Mouse (Mus musculus): Measurements from ENCODE around the gene Nup85. TPM values are rescaled to one million over a fixed set of nuclear protein-coding genes. Genes with fewer than 3 reads are reported as not detected.

The Nup85 gene
- polyA plus RNA-seq, 1 experiment from 2014 or later, result 186 TPM

GRCm38 (mm10) chr11:115616371-115616770 is 52.1 kb downstream of the Nup85 start:
- Histone ChIP-seq H3K36me3 (peaks cover 52% of the 10 kb centered on the region), H3K9ac (no peak overlapping the region), H3K27ac (no peak overlapping the region), H3K9me3 (no peaks in the 10 kb centered on the region), H3K4me2 (replicated peaks) (no peak overlapping the region), H3K27me3 (no peaks in the 10 kb centered on the region), H3K4me3 (no peak overlapping the region), H3K4me1 (peaks cover 18% of the 10 kb centered on the region)
- no peak for ATAC-seq (ENCODE audit: low FRiP score, low read depth)
- 85% methylated on average over 7 of the region's 7 CpGs for WGBS

- WGBS, result 82% methylated on average over 6 of the region's 6 CpGs
- Histone ChIP-seq H3K4me2 (replicated peaks) (no peak overlapping the region), H3K27ac (no peak overlapping the region), H3K9ac (no peak overlapping the region), H3K27me3 (no peaks in the 10 kb centered on the region), H3K4me1 (peaks cover 13% of the 10 kb centered on the region), H3K4me3 (no peak overlapping the region), H3K36me3 (peaks cover 55% of the 10 kb centered on the region), H3K9me3 (no peaks in the 10 kb centered on the region)
- no peak for ATAC-seq (ENCODE audit: low FRiP score, low read depth)
Observed at GRCm38 (mm10) chr11:115616893-115617292, 52.7 kb downstream of the Nup85 start.

- no peak for ATAC-seq (ENCODE audit: low FRiP score, low read depth)
- 68% methylated on average over 2 of the region's 2 CpGs for WGBS
- H3K4me2 ChIP-seq (replicated peaks), result no peak overlapping the region
- peaks cover 10% of the 10 kb centered on the region for H3K4me1 ChIP-seq
- no peak overlapping the region for H3K4me3 ChIP-seq
- no peak overlapping the region for H3K27ac ChIP-seq
- peaks cover 66% of the 10 kb centered on the region for H3K36me3 ChIP-seq
- no peaks in the 10 kb centered on the region for H3K9me3 ChIP-seq
- H3K9ac ChIP-seq, result no peak overlapping the region
- no peaks in the 10 kb centered on the region for H3K27me3 ChIP-seq
Observed at GRCm38 (mm10) chr11:115618001-115618400, 53.8 kb downstream of the Nup85 start.

GRCm38 (mm10) chr11:115618732-115619516 is 54.7 kb downstream of the Nup85 start:
- Histone ChIP-seq H3K4me1 (peaks cover 1% of the 10 kb centered on the region), H3K27me3 (no peaks in the 10 kb centered on the region), H3K9ac (no peak overlapping the region), H3K36me3 (peaks cover 75% of the 10 kb centered on the region), H3K27ac (no peak overlapping the region), H3K4me3 (no peak overlapping the region), H3K9me3 (no peaks in the 10 kb centered on the region), H3K4me2 (replicated peaks) (no peak overlapping the region)
- no peak for ATAC-seq (ENCODE audit: low FRiP score, low read depth)
- 90% methylated on average over 16 of the region's 16 CpGs for WGBS

- Histone ChIP-seq H3K36me3 (peaks cover 70% of the 10 kb centered on the region), H3K4me2 (replicated peaks) (no peak overlapping the region), H3K27ac (no peak overlapping the region), H3K27me3 (no peaks in the 10 kb centered on the region), H3K4me1 (no peaks in the 10 kb centered on the region), H3K9me3 (no peaks in the 10 kb centered on the region), H3K4me3 (no peak overlapping the region), H3K9ac (no peak overlapping the region)
- WGBS, result 96% methylated on average over 7 of the region's 7 CpGs
- ATAC-seq (ENCODE audit: low FRiP score, low read depth), result no peak
Observed at GRCm38 (mm10) chr11:115619949-115620348, 55.7 kb downstream of the Nup85 start.

- Histone ChIP-seq H3K27ac (no peak overlapping the region), H3K36me3 (peaks cover 50% of the 10 kb centered on the region), H3K4me1 (peaks cover 9% of the 10 kb centered on the region), H3K9me3 (no peaks in the 10 kb centered on the region), H3K27me3 (no peaks in the 10 kb centered on the region), H3K9ac (no peak overlapping the region), H3K4me3 (no peak overlapping the region), H3K4me2 (replicated peaks) (no peak overlapping the region)
- WGBS, result 73% methylated on average over 9 of the region's 9 CpGs
- ATAC-seq (ENCODE audit: low FRiP score, low read depth), result no peak
Observed at GRCm38 (mm10) chr11:115623487-115624070, 59.3 kb downstream of the Nup85 start.

- H3K27ac ChIP-seq, result no peak overlapping the region
- H3K4me2 ChIP-seq (replicated peaks), result no peak overlapping the region
- no peaks in the 10 kb centered on the region for H3K9me3 ChIP-seq
- H3K9ac ChIP-seq, result no peak overlapping the region
- no peak for ATAC-seq (ENCODE audit: low FRiP score, low read depth)
- peaks cover 29% of the 10 kb centered on the region for H3K36me3 ChIP-seq
- H3K4me1 ChIP-seq, result peaks cover 9% of the 10 kb centered on the region
- 85% methylated on average over 9 of the region's 9 CpGs for WGBS
- H3K4me3 ChIP-seq, result no peak overlapping the region
- no peaks in the 10 kb centered on the region for H3K27me3 ChIP-seq
Observed at GRCm38 (mm10) chr11:115625877-115626276, 61.6 kb downstream of the Nup85 start.

GRCm38 (mm10) chr11:115626824-115627616 is 62.8 kb downstream of the Nup85 start:
- H3K36me3 ChIP-seq, result peaks cover 20% of the 10 kb centered on the region
- H3K9me3 ChIP-seq, result no peaks in the 10 kb centered on the region
- H3K4me1 ChIP-seq, result peaks cover 9% of the 10 kb centered on the region
- peak overlapping the region; percentile 76 for H3K4me3 ChIP-seq
- WGBS, result 46% methylated on average over 11 of the region's 11 CpGs
- H3K4me2 ChIP-seq (replicated peaks), result peak overlapping the region; percentile 82
- no peaks in the 10 kb centered on the region for H3K27me3 ChIP-seq
- ATAC-seq (ENCODE audit: low FRiP score, low read depth), result no peak
- peak overlapping the region; percentile 78 for H3K9ac ChIP-seq
- no peak overlapping the region for H3K27ac ChIP-seq

GRCm38 (mm10) chr11:115627705-115628464 is 63.7 kb downstream of the Nup85 start, which contains the start of gene Slc25a19:
TSS of gene Slc25a19 (minus strand) at chr11:115628295.
- peak; percentile 99 for ATAC-seq (ENCODE audit: low FRiP score, low read depth)
- peak within 1 kb of the TSS; percentile 78 for H3K9ac ChIP-seq
- under 1% methylated on average over 47 of the region's 47 CpGs for WGBS
- peak within 1 kb of the TSS; percentile 82 for H3K4me2 ChIP-seq (replicated peaks)
- peak within 1 kb of the TSS; percentile 76 for H3K4me3 ChIP-seq
- no peaks in the 10 kb centered on the region for H3K9me3 ChIP-seq
- peaks cover 11% of the 10 kb centered on the region for H3K36me3 ChIP-seq
- H3K27ac ChIP-seq, result peak within 1 kb of the TSS; percentile 39; the same call in 1 of the 2 replicates
- H3K4me1 ChIP-seq, result peaks cover 9% of the 10 kb centered on the region
- H3K27me3 ChIP-seq, result no peaks in the 10 kb centered on the region

- Histone ChIP-seq H3K9ac (peak overlapping the region; percentile 43; the same call in 1 of the 2 replicates), H3K27me3 (no peaks in the 10 kb centered on the region), H3K9me3 (no peaks in the 10 kb centered on the region), H3K27ac (peak overlapping the region; percentile 39; the same call in 1 of the 2 replicates), H3K36me3 (peaks cover 5% of the 10 kb centered on the region; the same call in 1 of the 2 replicates), H3K4me1 (peaks cover 9% of the 10 kb centered on the region), H3K4me2 (replicated peaks) (peak overlapping the region; percentile 82), H3K4me3 (peak overlapping the region; percentile 76)
- no peak for ATAC-seq (ENCODE audit: low FRiP score, low read depth)
- WGBS, result 56% methylated on average over 13 of the region's 13 CpGs
Observed at GRCm38 (mm10) chr11:115628465-115629101, 64.3 kb downstream of the Nup85 start.
